Mouse (Mus musculus) liver, adult (tissue): ENCODE measurements around the gene Tfrc.

Source experiments
- GATA4 ChIP-seq: IDR thresholded peaks from 2 replicates; pipeline ENCODE4 v1.6.1; 2014; ENCODE audit warnings: mild to moderate bottlenecking, low read length; ENCODE audit not compliant: insufficient replicate concordance

Tfrc gene

DNA sequence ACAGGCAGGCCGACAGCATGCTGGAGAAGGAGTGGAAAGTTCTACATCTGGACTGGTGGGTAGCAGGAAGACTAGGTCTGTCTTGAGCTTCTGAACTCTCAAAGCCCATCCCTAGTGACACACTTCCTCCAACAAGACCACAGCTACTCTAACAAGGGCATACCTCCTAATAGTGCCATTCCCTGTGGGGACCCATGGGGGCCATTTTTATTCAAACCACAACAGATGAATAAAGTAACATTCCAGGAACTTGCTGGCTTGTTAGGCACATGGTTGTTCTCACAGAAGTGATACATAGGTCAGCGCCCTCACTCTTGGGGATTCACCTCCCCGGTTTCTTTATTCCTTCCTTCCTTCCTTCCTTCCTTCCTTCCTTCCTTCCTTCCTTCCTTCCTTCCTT lies 27.6 kb downstream of the Tfrc start:
- no peak for TF ChIP-seq GATA4

DNA sequence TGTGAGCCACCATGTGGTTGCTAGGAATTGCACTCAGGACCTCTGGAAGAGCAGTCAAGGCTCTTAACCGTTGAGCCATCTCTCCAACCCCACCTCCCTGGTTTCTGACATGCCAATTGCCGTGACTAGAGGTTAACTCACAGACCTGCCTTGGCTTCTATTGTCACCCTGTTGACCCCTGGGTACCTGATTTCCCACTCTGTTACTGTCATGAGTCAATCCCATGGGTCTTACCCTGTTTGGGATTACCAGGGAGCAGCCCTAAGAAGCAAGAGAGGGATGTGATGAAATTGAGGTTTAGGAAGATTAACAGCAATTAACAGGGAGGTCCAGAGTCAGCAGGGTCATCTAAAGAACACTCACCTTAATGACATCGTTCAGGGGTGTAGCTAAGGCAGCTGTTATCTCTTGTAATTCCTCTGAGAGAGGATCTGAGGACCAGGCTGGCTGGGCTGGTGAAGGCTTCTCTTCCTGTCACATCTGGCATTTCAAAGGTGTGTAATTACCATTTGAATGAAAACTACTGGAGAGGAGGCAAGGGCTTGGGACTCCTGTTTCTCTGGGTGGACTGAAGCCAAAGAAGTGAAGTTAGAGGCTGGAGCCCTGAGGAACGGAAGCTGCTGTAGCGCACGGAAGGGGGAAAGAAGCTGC lies 28.3 kb downstream of the Tfrc start:
- TF ChIP-seq GATA4: no peak

DNA sequence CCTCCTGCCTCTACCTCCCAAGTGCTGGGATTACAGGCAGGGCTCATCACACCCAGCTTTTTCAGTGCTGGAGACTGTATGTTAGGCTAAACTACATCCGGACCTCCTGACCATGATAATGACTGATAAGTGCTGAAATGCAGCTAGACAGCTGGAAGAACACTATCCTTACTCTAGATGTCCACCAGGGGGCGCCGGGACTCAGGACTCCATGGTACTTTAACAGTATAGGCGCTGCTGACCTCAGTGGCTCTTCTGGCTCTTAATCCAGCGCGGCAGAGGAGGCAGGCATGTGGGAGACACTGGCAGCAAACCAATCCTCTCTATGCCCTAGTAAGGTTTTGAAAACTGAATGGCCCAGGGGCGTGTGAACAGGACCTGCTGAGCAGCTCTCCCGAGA lies 29.8 kb downstream of the Tfrc start:
- TF ChIP-seq GATA4: no peak

DNA sequence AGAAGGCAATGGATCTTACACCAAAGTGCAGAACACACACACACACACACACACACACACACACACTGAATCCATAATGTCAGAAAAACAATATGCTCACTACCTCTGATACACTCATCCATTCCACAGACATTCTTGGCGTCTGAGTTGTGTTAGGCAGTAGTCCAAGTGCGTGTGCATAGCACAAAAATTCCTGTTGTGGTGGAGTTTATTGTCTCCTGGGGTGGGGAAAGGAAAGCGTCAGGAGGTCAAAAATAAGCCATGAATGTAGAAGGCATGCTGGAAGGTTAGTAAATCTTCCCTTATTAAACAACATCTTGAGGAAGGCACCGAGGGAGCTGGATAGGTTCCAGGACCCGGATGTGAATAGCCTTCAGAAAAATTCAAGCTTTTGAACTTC lies 31.4 kb downstream of the Tfrc start:
- no peak for TF ChIP-seq GATA4

DNA sequence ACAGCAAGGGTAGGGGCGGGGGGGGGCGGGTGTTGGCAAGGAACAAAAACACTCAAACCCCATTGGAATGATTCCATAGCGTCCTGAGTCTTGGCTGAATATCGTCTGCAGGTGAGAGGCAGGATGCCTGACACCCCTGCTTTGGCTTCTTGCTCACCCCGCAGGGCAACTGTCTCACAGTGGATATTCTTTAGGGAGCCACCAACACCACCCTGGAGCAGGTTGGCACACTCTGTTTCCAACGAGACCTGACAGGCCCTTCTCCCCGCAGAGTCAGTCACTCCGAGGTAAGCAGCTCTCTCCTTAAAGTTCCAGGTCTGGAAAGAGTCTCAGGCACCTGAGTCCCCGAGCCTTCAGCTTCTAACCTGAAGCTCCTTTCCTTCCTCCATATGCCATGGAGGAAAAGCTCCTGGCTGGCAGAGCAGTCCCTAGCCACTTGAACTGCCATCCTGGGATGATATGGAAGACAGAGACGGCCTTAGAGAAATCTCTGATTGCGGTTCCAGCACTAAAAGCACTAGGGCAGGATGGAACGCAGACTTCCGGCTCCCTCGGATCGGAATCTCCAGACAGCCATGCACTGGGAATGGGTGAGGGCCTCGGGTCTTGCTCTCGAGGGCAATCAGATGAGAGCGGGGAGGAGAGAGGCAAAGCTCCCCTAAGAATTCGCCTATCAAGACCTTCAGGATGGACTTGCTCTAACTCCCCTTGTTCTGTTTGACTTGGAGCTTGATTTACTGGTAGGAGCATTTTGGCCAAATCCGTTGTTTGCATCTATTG lies 32.9 kb downstream of the Tfrc start:
- no peak for TF ChIP-seq GATA4

DNA sequence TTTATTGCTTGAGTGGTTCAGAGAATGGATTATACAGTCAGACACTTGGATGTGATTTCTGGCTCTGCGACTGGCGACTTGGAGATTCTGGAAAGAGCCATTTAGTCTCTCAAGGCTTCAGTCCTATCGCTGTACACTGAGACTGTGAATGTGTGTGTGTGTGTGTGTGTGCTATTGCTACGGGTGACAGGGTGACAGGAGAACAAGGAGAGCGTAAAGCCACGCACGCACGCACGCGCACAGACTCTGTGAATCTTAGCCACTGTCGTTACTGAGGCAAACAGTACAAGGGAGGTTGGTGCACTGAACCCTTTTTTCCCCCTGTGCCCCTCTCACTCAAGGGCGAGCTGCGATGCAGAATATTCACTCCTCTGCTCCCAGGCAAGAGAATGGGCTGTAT lies 33.6 kb downstream of the Tfrc start:
- TF ChIP-seq GATA4: no peak

DNA sequence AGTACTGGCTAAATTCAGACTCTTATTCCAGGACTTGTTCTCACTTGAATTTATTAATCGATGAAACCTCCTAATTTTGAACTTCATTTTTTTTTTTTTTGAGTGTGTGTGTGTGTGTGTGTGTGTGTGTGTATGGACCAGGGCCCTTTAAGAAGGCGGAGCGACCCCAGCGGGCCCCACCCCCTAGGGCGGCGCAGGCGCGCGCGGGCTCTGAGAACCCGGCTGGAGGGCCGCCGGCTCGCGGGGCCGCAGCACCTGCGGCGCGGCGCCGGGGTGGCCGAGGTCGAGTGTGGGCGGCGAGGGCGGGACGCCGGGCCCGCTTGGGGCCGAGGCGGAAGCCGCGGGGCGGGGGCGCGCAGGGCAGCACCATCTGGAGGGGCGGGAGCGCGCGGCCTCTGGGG lies 34.9 kb downstream of the Tfrc start, which contains the start of gene Tnk2:
TSS of gene Tnk2 (plus strand) at position 214 of the 401 bp plus-strand sequence.
- TF ChIP-seq GATA4: no peak

DNA sequence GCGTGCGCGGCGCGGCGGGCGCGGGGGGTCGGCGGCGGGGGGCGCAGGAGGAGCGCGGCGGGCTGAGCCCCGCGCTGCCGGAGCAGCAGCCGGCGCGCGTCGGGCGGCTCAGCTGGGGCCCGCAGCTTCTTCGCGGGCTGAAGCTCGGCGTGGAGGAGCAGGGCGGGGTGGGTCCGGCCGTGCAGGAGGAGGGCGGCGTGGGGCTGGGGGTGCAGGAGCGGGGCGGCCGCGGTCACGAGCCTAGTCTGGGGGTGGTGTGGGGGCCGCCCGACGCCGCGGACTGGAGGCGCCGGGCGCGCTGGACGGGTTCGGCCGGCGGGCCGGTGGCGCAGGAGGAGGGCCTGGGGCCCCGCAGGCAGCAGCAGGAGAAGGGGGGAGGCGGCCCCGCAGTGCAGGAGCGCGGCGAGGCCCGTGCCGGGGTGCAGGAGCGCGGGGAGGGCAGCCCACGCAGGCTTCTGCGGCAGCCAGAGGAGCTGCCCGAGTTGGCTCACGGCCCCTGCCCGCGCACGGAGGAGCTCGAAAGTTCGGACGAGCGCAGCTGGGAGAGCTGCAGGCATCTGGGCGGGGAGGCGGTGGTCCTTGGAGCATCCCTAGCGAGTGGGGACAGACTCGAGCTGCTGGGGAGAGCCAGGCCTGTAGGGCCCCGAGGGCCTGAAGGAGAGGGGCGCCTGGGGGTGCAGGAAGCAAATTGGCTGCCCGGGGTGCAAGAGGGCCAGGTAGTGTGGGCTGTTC lies 35.5 kb downstream of the Tfrc start:
- no peak for TF ChIP-seq GATA4

DNA sequence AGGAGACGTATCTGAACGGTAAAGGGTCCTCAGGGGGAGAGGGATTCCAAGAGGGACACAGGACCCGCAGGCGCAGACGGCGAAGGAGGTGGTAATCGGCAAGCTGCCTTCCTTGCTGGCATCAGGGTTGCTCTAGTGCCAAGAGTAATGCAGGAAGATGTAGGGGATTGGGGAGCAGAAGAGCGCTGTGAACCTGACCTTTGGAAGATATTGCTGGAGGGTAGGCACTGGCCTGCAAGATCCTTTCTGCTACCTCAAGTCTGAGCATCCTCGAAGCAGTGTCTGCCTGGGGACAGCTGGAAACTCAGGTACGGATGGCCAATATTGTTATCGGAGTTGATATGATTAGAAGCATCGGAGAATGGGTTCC lies 36.1 kb downstream of the Tfrc start:
- no peak for TF ChIP-seq GATA4

- peak; percentile 76; the same call in 1 of the 2 replicates for TF ChIP-seq GATA4
These were observed 36.7 kb downstream of the Tfrc start for GRCm38 (mm10) chr16:32645361-32645914.

- TF ChIP-seq GATA4: no peak
These were observed 37.3 kb downstream of the Tfrc start for GRCm38 (mm10) chr16:32646014-32646413.

GRCm38 (mm10) chr16:32647712-32648111 lies 39.0 kb downstream of the Tfrc start:
- no peak for TF ChIP-seq GATA4

DNA sequence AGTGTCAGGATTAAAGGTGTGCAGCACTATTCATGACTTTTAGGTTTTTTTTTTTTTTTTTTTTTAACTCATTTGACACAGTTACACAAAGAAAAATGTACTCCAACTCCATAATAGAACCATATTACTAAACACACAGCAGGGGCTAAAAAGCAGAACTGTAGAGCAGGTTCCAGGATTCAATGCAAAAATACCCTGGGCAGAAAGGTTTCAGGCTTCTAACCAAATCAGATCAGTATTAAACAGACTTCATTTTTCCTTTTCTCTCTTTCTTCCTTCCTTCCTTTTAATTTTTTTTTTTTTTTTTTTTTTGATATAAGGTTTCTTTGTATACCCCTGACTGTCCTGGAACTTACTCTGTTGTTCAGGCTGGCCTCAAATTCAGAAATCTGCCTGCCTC lies 41.7 kb downstream of the Tfrc start:
- TF ChIP-seq GATA4: no peak

DNA sequence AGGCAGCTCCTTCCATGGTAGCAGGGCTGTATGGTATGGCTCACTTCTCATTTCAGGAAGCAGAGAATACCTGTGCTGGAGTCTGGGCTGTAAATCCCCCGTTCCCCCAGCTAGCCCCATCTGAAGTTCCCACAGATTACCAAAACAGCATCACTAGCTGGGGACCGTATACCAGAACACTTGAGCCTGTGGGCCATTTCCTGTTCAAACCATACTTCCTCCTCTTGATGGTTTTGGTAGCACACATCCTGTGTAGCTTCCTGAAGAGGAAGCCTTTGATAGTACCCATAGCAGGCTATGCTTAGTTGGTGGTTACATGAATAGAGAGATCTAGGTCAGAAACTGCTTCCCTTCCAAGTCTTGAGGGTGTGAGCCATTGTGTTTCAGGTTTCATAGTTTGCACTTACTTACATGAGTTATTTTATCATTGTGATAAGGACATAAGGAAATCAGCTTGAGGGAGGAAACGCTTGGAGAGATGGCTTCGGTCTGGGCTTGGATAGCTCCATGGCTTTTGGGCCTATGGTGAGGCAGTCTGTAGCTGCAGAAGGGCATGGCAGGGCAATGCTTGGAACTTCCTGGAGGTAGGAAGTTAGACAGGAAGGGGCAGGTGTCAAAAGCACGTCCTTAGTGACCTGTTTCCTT lies 42.4 kb downstream of the Tfrc start:
- peak; percentile 78; the same call in 1 of the 2 replicates for TF ChIP-seq GATA4

- no peak for TF ChIP-seq GATA4
These were observed 45.5 kb downstream of the Tfrc start for GRCm38 (mm10) chr16:32654071-32654733.

DNA sequence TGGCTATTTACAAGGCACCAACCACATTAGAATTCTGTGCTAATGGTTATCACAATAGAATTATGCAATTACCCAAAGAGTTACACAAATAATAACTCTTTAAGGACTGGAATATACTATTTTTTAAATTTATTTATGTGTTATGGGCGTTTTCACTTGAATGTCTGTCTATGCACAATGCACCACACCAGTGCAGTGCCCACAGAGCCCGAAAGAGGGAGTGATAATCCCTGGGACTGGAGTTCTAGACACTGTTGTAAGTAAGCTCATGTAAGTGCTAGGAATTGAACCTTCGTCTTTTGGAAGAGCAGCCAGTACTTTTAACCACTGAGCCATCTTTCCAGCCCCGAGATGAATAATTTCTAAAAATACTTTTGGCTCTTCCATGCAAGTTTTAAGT lies 46.8 kb downstream of the Tfrc start:
- TF ChIP-seq GATA4: no peak
